Mouse (Mus musculus): Measurements from ENCODE around the gene Olfr1383.
"Not testable (repeated sequence)": the region's sequence is repeated elsewhere in the genome, so short reads cannot be mapped to it uniquely, and the experiment has no call there.

- not testable (repeated sequence) for TF ChIP-seq CTCF (IDR thresholded peaks at IDR 0.05; ENCODE audit: extremely low read depth, insufficient read length, insufficient replicate concordance, low read depth, low read length); POLR2A (IDR thresholded peaks at IDR 0.05; ENCODE audit: low read depth, low read length)
These were observed 55.6 kb downstream of the Olfr1383 start for GRCm38 (mm10) chr11:49575054-49575453.

All from small intestine, adult 2 months (tissue).